Mouse (Mus musculus) neural tube, embryonic 13.5 days (tissue): Measurements from ENCODE around the gene Mab21l3. TPM values are rescaled to one million over a fixed set of nuclear protein-coding genes. Genes with fewer than 3 reads are reported as not detected.

Source experiments
- polyA plus RNA-seq: library from polyadenylated mRNA; unstranded; fragments of >200 nt; fragmentation: Nextera tagmentation; extraction: Ambion mirVana; gene quantifications from 2 replicates; pipeline ENCODE4 v1.2.1, GENCODE M21; 2015

Mab21l3 gene
- polyA plus RNA-seq, 1 experiment from 2014 or later = 0.11 TPM

Other genes with a start within 250 kb of the Mab21l3 start
- gene Atp1a1, start 244.3 kb downstream of the Mab21l3 start, polyA plus RNA-seq = 66.4 and 69.5 TPM in 2 replicates
- gene Slc22a15, start 75.5 kb upstream of the Mab21l3 start, polyA plus RNA-seq = 8.8 and 9.2 TPM in 2 replicates
- gene Nhlh2, start 161.1 kb upstream of the Mab21l3 start, polyA plus RNA-seq = 72.7 and 75.5 TPM in 2 replicates
- gene Casq2, start 237.5 kb upstream of the Mab21l3 start, polyA plus RNA-seq = 1.9 and 4.3 TPM in 2 replicates